Mouse (Mus musculus) embryo, embryonic 9.5 days (tissue): ENCODE results near the gene Gm45713.
"Not testable (repeated sequence)": the region's sequence is repeated elsewhere in the genome, so short reads cannot be mapped to it uniquely, and the experiment has no call there.

Experiments used
- DNase-seq: peaks from one replicate; pipeline ENCODE4 v3.0.0-alpha.2; 2017; ENCODE audit errors: extremely low spot score

Gm45713 gene

GRCm38 (mm10) chr7:45123186-45123570 lies 12.9 kb downstream of the Gm45713 start:
- no peak for DNase-seq

GRCm38 (mm10) chr7:45122561-45123185 lies 13.4 kb downstream of the Gm45713 start:
- DNase-seq: no peak

GRCm38 (mm10) chr7:45121966-45122365 lies 14.1 kb downstream of the Gm45713 start:
- no peak for DNase-seq

GRCm38 (mm10) chr7:45121404-45121803 lies 14.6 kb downstream of the Gm45713 start:
- DNase-seq: no peak

- no peak for DNase-seq
Measured at GRCm38 (mm10) chr7:45119780-45120709, 16.0 kb downstream of the Gm45713 start.

- no peak for DNase-seq
Measured at GRCm38 (mm10) chr7:45118336-45118735, 17.7 kb downstream of the Gm45713 start.

- no peak for DNase-seq
Measured at GRCm38 (mm10) chr7:45117566-45117965, 18.5 kb downstream of the Gm45713 start.

GRCm38 (mm10) chr7:45113476-45113875 lies 22.6 kb downstream of the Gm45713 start:
- no peak for DNase-seq

GRCm38 (mm10) chr7:45112529-45112928 lies 23.5 kb downstream of the Gm45713 start:
- no peak for DNase-seq

GRCm38 (mm10) chr7:45111940-45112339 lies 24.1 kb downstream of the Gm45713 start:
- DNase-seq: no peak

- DNase-seq: not testable (repeated sequence)
Measured at GRCm38 (mm10) chr7:45110089-45110488, 25.9 kb downstream of the Gm45713 start.

GRCm38 (mm10) chr7:45107052-45107645 lies 28.9 kb downstream of the Gm45713 start:
- no peak for DNase-seq

- DNase-seq: peak; percentile 56
Measured at GRCm38 (mm10) chr7:45106441-45106840, 29.6 kb downstream of the Gm45713 start.

GRCm38 (mm10) chr7:45105491-45105890 lies 30.5 kb downstream of the Gm45713 start:
- DNase-seq: no peak

GRCm38 (mm10) chr7:45104941-45105340 lies 31.1 kb downstream of the Gm45713 start:
- DNase-seq: no peak

GRCm38 (mm10) chr7:45103652-45104180 lies 32.3 kb downstream of the Gm45713 start, which contains the start of gene Fcgrt:
Gene Fcgrt (minus strand): TSS chr7:45103851.
- no peak for DNase-seq

- no peak for DNase-seq
Measured at GRCm38 (mm10) chr7:45102940-45103585, 33.0 kb downstream of the Gm45713 start.

- DNase-seq: no peak
Measured at GRCm38 (mm10) chr7:45102441-45102840, 33.6 kb downstream of the Gm45713 start.

GRCm38 (mm10) chr7:45100046-45100445 lies 36.0 kb downstream of the Gm45713 start:
- no peak for DNase-seq

- DNase-seq: no peak
Measured at GRCm38 (mm10) chr7:45098541-45099240, 37.3 kb downstream of the Gm45713 start.

GRCm38 (mm10) chr7:45097479-45097878 lies 38.6 kb downstream of the Gm45713 start:
- DNase-seq: no peak
